Mouse (Mus musculus): ENCODE results near the gene Wdfy1. TPM values are rescaled to one million over a fixed set of nuclear protein-coding genes. Genes with fewer than 3 reads are reported as not detected.

The Wdfy1 gene
- polyA plus RNA-seq, 1 experiment: 0.58 TPM

- TF ChIP-seq TAL1 (IDR thresholded peaks at IDR 0.05; ENCODE audit: low read length) (no peak), GATA1 (IDR thresholded peaks at IDR 0.05; ENCODE audit: low read length) (no peak)
- H3K27me3 ChIP-seq (ENCODE audit: control insufficient read depth): no peaks in the 10 kb centered on the region
- no peaks in the 10 kb centered on the region for H3K4me1 ChIP-seq (ENCODE audit: control insufficient read depth)
- H3K36me3 ChIP-seq (ENCODE audit: control insufficient read depth): no peaks in the 10 kb centered on the region
- no peak overlapping the region for H3K4me3 ChIP-seq (replicated peaks)
- no peaks in the 10 kb centered on the region for H3K9me3 ChIP-seq (ENCODE audit: control insufficient read depth, low read length)
These were observed 120.0 kb downstream of the Wdfy1 start for GRCm38 (mm10) chr1:79655819-79656555.

GRCm38 (mm10) chr1:79654948-79655347 lies 121.0 kb downstream of the Wdfy1 start:
- Histone ChIP-seq H3K4me3 (replicated peaks) (no peak overlapping the region), H3K27me3 (ENCODE audit: control insufficient read depth) (no peaks in the 10 kb centered on the region), H3K4me1 (ENCODE audit: control insufficient read depth) (no peaks in the 10 kb centered on the region), H3K9me3 (ENCODE audit: control insufficient read depth, low read length) (no peaks in the 10 kb centered on the region), H3K36me3 (ENCODE audit: control insufficient read depth) (no peaks in the 10 kb centered on the region)
- TF ChIP-seq GATA1 (IDR thresholded peaks at IDR 0.05; ENCODE audit: low read length): no peak

Other genes starting within 250 kb of the Wdfy1 start
- gene Ap1s3, start 104.2 kb downstream of the Wdfy1 start, polyA plus RNA-seq (2012): 0.13 and 0.18 TPM in 2 replicates
- gene Mrpl44, start 125 bp downstream of the Wdfy1 start, polyA plus RNA-seq (2012): 1.0 and 1.2 TPM in 2 replicates
- gene Serpine2, start 85.0 kb upstream of the Wdfy1 start, polyA plus RNA-seq (2012): 0.02 TPM in 2 replicates